Mouse (Mus musculus): Measurements from ENCODE around the gene Slc6a11. TPM values are rescaled to one million over a fixed set of nuclear protein-coding genes. Genes with fewer than 3 reads are reported as not detected.

The Slc6a11 gene
- polyA plus RNA-seq, 1 experiment = not detected

DNA sequence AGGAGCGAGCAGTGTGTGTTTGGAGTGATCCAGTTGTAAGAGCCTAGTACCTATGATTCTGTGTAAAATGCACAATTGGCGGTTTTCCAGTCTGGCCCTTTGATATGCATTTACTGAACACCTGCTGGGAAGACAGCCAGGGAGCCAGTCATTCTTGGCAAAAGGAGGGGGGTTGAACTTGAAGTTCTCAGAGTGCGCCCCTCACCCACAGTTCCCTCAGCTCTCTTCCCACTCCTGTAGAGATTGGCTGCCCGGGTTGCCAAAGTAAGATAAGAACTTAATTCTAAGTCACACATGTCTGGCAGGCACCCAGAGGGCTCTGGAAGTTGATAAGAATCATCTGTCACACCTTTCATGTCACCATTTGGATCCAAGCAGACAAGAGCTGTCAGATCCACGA is 133.4 kb downstream of the Slc6a11 start:
- Histone ChIP-seq H3K4me1 (ENCODE audit: control insufficient read depth, insufficient read depth, low read length) (no peaks in the 10 kb centered on the region), H3K27me3 (replicated peaks; ENCODE audit: control insufficient read depth, insufficient read depth, low read length) (no peaks in the 10 kb centered on the region), H3K27ac (ENCODE audit: insufficient read depth, low read depth, low read length) (no peak overlapping the region), H3K4me3 (ENCODE audit: insufficient read depth, low read depth, low read length) (no peak overlapping the region), H3K36me3 (ENCODE audit: control insufficient read depth, insufficient read depth, low read length) (no peaks in the 10 kb centered on the region)
- TF ChIP-seq CTCF (conservative IDR thresholded peaks at IDR 0.05; ENCODE audit: insufficient read depth, insufficient read length, low read depth, low read length) = no peak
- TF ChIP-seq POLR2A (IDR thresholded peaks at IDR 0.05; ENCODE audit: low read depth, low read length) = no peak
- WGBS = 60% methylated on average over 5 of the region's 5 CpGs
- peak; percentile 10 for DNase-seq

DNA sequence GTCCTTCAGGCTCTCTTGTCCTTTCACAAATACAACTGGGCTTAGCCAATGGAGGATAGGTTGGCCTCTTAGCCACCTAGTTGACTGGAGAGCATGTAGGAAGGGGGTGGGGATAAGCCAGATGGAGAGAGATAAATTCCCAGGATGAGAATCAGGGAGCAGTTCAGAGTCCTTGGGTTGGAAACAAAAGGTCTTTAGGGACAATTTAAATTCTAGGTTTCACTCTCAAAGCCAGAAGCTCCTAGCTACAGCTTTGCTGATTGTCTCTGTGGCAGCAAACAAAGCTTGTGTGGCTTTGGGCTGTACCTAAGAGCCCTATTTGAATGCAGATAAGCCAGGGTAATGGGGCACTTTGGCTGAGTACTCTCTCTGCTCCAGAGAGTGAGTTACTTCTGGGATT is 135.2 kb downstream of the Slc6a11 start:
- Histone ChIP-seq H3K4me3 (ENCODE audit: insufficient read depth, low read depth, low read length) (no peak overlapping the region), H3K36me3 (ENCODE audit: control insufficient read depth, insufficient read depth, low read length) (no peaks in the 10 kb centered on the region), H3K27me3 (replicated peaks; ENCODE audit: control insufficient read depth, insufficient read depth, low read length) (no peaks in the 10 kb centered on the region), H3K4me1 (ENCODE audit: control insufficient read depth, insufficient read depth, low read length) (no peaks in the 10 kb centered on the region), H3K27ac (ENCODE audit: insufficient read depth, low read depth, low read length) (no peak overlapping the region)
- DNase-seq = no peak
- TF ChIP-seq POLR2A (IDR thresholded peaks at IDR 0.05; ENCODE audit: low read depth, low read length) = no peak
- TF ChIP-seq CTCF (conservative IDR thresholded peaks at IDR 0.05; ENCODE audit: insufficient read depth, insufficient read length, low read depth, low read length) = no peak

DNA sequence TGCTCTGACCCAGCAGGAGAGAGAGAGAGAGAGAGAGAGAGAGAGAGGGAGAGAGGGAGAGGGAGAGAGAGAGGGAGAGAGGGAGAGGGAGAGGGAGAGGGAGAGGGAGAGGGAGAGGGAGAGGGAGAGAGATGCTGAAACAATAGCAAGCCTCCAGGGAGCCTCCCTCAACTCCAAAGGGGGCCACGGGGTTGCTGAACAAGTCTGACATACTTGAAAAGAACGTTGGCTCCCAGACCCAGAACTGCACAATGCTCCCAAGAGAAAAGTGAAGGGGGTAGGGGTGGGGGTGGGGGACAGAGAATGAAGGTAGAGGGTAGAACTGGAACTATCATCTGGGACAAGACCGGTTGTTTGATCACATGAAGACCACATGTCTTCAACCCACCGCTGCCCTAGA is 136.9 kb downstream of the Slc6a11 start:
- WGBS = 46% methylated on average over 4 of the region's 4 CpGs
- Histone ChIP-seq H3K4me3 (ENCODE audit: insufficient read depth, low read depth, low read length) (no peak overlapping the region), H3K27ac (ENCODE audit: insufficient read depth, low read depth, low read length) (no peak overlapping the region), H3K36me3 (ENCODE audit: control insufficient read depth, insufficient read depth, low read length) (no peaks in the 10 kb centered on the region), H3K4me1 (ENCODE audit: control insufficient read depth, insufficient read depth, low read length) (no peaks in the 10 kb centered on the region), H3K27me3 (replicated peaks; ENCODE audit: control insufficient read depth, insufficient read depth, low read length) (no peaks in the 10 kb centered on the region)
- TF ChIP-seq CTCF (conservative IDR thresholded peaks at IDR 0.05; ENCODE audit: insufficient read depth, insufficient read length, low read depth, low read length) (no peak), POLR2A (IDR thresholded peaks at IDR 0.05; ENCODE audit: low read depth, low read length) (no peak)
- DNase-seq = no peak

DNA sequence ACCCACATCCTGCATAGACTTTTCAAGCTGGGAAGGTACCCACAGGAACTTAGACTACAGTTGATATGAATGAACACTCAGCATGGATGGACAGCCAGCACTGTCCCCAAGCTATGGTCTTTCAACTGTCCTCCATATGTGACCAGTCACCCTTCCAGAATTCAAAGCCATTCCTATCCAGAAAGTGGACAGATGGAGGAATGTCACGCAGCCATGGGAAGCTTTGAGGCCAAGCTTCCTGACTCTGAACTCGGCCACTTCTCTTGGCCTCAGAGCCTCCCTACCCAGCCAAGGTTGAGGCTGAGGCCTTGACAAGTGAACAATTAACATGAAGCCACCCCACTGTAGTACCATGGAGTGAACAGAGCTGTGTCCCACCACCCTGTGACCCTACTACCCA is 138.5 kb downstream of the Slc6a11 start:
- H3K27me3 ChIP-seq (replicated peaks; ENCODE audit: control insufficient read depth, insufficient read depth, low read length) = no peaks in the 10 kb centered on the region
- TF ChIP-seq CTCF (conservative IDR thresholded peaks at IDR 0.05; ENCODE audit: insufficient read depth, insufficient read length, low read depth, low read length) = no peak
- TF ChIP-seq POLR2A (IDR thresholded peaks at IDR 0.05; ENCODE audit: low read depth, low read length) = no peak
- no peak overlapping the region for H3K27ac ChIP-seq (ENCODE audit: insufficient read depth, low read depth, low read length)
- no peak for DNase-seq
- no peaks in the 10 kb centered on the region for H3K4me1 ChIP-seq (ENCODE audit: control insufficient read depth, insufficient read depth, low read length)
- no peaks in the 10 kb centered on the region for H3K36me3 ChIP-seq (ENCODE audit: control insufficient read depth, insufficient read depth, low read length)
- whole genome bisulfite sequencing = 85% methylated on average over 2 of the region's 2 CpGs
- H3K4me3 ChIP-seq (ENCODE audit: insufficient read depth, low read depth, low read length) = no peak overlapping the region

DNA sequence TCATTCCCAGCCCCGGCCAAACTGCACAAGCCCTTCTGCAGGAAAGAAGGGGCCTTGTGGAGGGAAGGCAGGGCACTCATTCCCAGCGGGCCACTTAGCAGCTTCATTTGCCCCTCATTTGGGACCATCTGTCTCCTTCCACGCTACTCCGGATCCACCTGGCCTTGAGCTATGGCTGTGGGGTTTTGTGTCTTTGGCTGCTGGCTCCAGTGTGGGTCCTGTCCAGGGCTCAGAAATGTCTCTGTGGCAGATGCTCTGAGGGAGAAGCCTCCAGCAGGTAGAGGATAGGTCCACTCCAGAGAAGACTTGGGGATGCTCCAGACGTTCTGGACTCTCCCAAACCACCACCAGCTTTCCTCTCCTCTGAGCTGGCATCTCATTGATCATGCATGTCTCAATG is 139.8 kb downstream of the Slc6a11 start:
- no peak for TF ChIP-seq CTCF (conservative IDR thresholded peaks at IDR 0.05; ENCODE audit: insufficient read depth, insufficient read length, low read depth, low read length)
- no peak for TF ChIP-seq POLR2A (IDR thresholded peaks at IDR 0.05; ENCODE audit: low read depth, low read length)
- WGBS = 46% methylated on average over 5 of the region's 5 CpGs
- no peak overlapping the region for H3K27ac ChIP-seq (ENCODE audit: insufficient read depth, low read depth, low read length)

DNA sequence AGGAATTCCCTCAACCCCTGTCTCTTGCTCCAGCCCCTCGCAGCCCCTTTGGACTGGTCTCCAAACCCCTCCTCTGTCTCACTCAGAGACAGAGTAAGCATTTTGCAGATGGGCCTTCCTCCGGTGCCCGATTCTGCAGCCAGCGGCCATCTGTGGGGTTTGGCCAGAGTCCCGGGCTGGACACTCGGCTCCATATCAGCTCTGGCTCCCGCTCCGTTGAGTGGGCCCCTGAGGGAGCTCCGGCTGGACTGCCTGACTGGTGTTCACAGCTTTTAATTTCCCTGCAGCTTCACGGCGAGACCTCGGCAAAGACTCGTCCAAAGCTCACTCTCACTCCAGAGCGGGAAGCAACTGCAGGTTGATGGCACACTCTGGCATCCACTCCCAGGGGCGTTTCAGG is 141.2 kb downstream of the Slc6a11 start:
- Histone ChIP-seq H3K4me3 (ENCODE audit: insufficient read depth, low read depth, low read length) (no peak overlapping the region), H3K27me3 (replicated peaks; ENCODE audit: control insufficient read depth, insufficient read depth, low read length) (no peaks in the 10 kb centered on the region), H3K27ac (ENCODE audit: insufficient read depth, low read depth, low read length) (no peak overlapping the region), H3K4me1 (ENCODE audit: control insufficient read depth, insufficient read depth, low read length) (no peaks in the 10 kb centered on the region), H3K36me3 (ENCODE audit: control insufficient read depth, insufficient read depth, low read length) (no peaks in the 10 kb centered on the region)
- TF ChIP-seq CTCF (conservative IDR thresholded peaks at IDR 0.05; ENCODE audit: insufficient read depth, insufficient read length, low read depth, low read length) (no peak), POLR2A (IDR thresholded peaks at IDR 0.05; ENCODE audit: low read depth, low read length) (no peak)
- WGBS = 64% methylated on average over 15 of the region's 15 CpGs
- no peak for DNase-seq

More for the DNA sequence above, 139.8 kb downstream of the Slc6a11 start:
- Histone ChIP-seq H3K27me3 (replicated peaks; ENCODE audit: control insufficient read depth, insufficient read depth, low read length) (no peaks in the 10 kb centered on the region), H3K36me3 (ENCODE audit: control insufficient read depth, insufficient read depth, low read length) (no peaks in the 10 kb centered on the region), H3K4me3 (ENCODE audit: insufficient read depth, low read depth, low read length) (no peak overlapping the region), H3K4me1 (ENCODE audit: control insufficient read depth, insufficient read depth, low read length) (no peaks in the 10 kb centered on the region)
- DNase-seq = no peak

DNA sequence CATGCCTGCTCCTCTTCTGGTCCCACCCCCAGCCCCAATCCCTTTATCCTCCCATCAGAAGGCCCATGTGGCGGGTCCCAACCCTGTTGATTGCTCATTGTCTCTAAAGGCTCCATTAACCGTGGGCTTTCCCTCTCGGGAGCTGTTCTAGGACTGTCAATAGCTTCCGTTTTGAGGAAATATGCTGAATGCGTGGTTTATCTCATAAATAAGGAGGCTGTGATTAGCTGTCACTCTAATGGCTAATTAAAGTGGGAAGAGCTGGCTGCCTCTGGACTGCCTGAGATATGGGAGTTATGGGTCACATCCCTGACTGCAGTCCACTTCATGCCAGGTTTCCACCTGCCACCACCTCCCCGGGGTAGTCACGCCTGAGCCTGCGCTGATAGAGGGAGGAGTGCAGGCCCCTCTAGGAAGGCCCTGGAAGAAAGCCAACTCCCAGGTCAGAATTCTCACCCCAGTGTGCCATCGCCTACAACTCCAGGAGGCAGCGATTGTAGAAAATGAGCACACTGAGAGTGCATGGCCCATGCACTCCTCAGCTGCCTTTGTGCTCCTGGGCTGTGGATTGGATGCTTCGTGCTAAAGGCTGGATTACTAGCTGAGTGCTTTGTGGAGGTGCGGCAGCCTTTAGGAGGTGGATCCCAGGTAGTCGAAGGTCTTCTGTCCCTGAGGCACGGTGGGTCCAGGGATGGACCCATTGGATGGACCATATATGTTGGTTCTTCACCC is 143.1 kb downstream of the Slc6a11 start:
- Histone ChIP-seq H3K4me3 (ENCODE audit: insufficient read depth, low read depth, low read length) (no peak overlapping the region), H3K36me3 (ENCODE audit: control insufficient read depth, insufficient read depth, low read length) (no peaks in the 10 kb centered on the region), H3K27me3 (replicated peaks; ENCODE audit: control insufficient read depth, insufficient read depth, low read length) (no peaks in the 10 kb centered on the region), H3K4me1 (ENCODE audit: control insufficient read depth, insufficient read depth, low read length) (no peaks in the 10 kb centered on the region), H3K27ac (ENCODE audit: insufficient read depth, low read depth, low read length) (no peak overlapping the region)
- no peak for TF ChIP-seq POLR2A (IDR thresholded peaks at IDR 0.05; ENCODE audit: low read depth, low read length)
- TF ChIP-seq CTCF (conservative IDR thresholded peaks at IDR 0.05; ENCODE audit: insufficient read depth, insufficient read length, low read depth, low read length) = no peak
- no peak for DNase-seq
- 40% methylated on average over 14 of the region's 14 CpGs for WGBS
